Mouse (Mus musculus): ENCODE measurements at regions not wholly inside any gene's neighbourhood (a gene's known extent, or its start where the extent isn't known, plus 50 kb on each side); places are given as distances from the start of the nearest gene placed in this dataset.

DNA sequence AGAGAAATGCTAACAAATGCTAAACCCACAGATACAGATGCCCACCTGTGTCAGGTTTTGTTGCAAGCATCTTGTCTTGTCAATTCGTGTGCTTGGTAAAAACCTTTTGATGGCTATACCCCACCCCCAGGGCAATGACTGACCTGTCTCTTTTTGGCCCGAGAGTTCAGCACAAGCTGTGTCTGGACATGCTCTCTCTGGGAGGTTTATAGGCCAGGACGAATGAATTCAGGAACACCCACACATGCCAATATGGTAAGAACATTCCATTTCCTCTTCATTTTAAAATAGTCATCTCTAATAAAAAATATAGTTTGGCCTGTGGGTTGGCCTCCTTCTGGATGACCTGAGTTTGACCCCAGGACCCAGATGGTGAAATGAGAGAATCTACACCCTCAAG lies 137.8 kb upstream of the Hs6st1 start:
- DNase-seq = no peak

- no peak for DNase-seq
Measured at GRCm38 (mm10) chr1:35931056-35931455, 137.1 kb upstream of the Hs6st1 start.

DNA sequence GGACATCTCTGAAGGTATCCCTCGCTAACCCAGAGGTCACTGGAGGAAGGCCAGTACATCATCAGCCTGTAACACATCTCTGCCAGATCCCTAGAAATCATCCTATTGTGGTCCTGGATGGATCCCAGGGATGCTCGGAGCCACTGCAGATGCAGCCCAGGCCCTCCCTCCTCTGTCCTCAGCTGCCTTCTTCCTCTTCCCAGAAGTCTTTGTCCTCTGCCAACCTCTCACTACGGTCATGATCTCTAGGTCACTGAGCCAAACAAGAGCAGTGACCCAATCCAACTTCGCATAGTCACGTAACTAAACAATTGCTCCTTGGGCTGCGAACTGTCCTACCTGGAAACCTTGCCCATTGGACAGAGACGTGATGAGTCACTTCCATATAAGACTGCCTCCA lies 134.7 kb upstream of the Hs6st1 start:
- DNase-seq = no peak

DNA sequence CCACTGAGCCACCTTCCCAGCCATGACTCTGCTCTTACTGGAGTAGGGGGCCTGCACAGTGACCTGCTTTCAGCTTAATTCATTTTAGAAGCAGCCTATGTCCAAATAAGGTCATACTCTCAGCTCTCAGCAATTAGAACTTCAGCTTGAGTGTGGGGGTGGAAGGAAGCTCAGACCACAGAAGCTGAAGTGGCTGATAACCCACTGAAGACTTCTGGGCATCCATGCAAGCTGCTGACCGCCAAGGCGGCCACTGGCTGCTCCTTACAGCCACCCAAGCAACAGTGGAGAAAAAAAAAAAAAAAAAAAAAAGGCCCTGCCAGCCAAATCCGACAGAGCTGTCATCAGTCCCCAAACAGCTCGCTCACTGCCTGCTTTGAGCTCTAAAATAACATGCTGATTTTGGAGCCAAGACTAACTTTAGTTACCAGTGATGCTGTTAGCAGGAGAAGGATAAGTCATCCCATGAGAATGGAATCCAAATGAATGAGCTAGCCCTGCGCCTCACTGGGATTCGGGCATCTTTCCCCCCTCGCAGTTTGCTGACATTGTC lies 133.0 kb upstream of the Hs6st1 start:
- DNase-seq = no peak

DNA sequence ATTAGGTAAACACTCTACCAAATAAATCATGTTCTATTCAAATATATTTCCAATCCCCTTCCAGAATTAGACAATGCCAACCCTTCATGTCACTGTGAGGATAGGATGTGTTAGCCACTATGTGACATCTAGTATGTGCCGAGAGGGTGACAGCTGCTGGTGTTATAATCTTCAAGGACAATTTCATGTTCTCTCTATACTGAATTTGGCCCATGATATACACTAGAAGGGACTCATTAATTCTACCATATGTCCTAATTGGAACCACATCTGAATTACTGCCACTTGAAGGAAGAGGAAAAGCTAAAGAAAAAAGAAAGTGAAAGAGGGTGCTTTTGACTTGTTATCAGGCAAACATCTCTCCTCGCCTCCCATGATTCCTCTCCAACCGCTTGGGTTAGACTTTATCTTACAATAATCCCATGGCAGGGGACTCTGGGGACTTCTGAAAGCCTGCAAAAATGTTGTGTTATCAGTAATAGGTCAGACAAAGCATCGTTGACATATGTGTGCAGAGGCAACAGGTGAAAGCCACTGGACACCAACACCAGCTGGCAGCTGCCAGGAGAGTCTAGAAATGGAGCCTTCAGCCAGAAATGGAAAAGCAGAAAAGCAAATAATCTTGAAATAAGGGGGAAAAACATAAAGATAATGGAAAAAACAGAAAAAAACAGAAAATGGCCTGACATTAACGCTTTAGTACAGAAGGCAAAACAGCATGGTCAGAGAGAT lies 131.7 kb upstream of the Hs6st1 start:
- no peak for DNase-seq

DNA sequence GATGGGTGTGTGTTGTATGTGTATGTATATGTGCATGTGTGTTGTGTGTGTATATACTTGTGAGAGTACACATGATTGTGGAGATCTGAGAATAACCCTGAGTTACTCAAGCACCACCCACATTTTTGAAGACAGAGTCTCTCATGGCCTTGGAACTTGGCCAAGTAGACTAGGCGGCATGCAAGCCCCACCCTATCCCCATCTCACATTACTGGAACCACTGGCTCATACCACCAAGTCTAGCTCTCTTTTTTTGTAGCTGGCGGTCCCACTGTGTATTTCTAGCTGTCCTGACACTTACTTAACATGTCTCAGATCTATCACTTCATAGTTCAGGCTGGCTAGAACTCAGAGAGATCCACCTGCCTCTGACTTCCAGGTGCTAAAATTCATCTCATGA lies 128.0 kb upstream of the Hs6st1 start:
- peak in 1 of 2 experiments; percentile 5 for DNase-seq

DNA sequence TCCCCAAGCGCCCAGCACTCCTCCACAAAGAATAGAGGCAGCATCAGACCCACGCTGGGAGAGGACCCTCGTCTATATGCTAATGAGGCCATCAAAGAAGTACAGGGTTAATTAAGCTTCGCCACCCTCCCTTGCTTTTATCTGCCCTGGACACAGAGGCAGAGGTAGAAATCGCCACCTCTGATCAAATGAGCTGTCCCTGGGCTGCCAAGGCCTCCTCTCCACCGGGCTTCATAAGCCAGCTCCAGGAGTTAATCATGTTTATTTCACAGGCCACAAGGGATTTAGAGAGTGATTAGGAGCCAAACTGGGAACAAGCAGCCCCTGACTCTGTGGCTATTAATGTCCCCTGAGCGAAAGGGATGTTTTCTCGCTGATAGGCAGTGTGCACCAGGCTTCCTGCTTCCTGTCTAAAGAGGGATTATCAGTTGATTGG lies 126.5 kb upstream of the Hs6st1 start:
- no peak for DNase-seq

GRCm38 (mm10) chr1:35942222-35942621 lies 126.0 kb upstream of the Hs6st1 start:
- DNase-seq = no peak

DNA sequence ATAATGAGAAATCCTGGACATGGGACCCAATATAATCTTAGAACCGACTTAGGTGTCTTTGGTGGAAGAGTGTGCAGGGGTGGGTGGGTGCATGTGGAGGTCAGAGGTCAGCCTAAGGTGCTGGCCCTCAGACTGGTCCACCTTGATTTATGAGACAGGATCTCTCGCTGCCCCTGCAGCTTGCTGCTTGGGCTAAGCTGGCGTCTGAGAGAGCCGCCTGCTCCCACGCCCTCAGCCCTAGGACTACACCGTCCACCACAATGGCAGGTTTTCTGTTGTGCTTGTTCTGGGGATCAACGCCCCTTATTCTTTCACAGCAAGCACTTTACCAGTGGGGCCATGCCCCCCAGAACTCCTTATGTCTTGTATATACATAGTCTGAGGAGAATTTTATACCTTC lies 124.4 kb upstream of the Hs6st1 start:
- DNase-seq = no peak

DNA sequence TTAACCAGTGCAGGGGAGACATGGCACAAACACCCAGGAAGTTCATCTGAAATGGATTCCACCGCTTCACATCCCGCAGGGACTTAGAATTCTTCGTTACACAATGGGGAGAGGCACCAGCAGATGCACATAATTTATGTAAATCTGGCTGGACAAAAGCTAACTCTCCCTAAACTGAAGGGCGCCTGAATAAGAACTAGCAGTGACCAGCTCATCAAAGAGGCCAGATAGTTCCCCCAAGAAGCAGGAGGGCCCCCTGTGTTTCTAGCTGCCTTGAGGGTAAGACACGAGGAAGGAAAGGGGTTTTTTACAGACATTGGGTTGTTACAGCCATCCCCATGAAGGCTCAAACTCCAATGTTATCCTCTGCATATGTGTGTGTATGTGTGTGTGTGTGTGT lies 123.8 kb upstream of the Hs6st1 start:
- DNase-seq = no peak

- DNase-seq = no peak
Measured at GRCm38 (mm10) chr1:35944849-35945248, 123.4 kb upstream of the Hs6st1 start.

DNA sequence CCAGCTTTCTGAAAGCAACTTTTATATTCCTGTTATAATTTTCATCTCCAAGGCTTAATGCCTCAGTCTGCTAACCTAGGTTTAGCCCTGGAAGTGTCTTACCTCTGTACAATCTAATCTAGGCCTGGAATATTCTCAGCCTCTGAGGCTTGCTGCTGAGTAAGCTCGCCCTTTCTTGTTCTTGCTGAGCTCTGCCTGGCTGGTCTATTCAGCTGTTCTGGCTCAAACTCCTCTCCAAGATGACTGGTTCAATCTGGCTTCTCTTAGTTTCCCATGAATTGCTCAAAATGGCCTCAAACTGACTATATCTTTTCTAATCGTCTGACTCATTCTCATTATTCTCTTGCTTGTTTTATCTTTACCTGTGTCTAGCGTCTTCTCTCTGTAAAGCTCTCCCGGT lies 122.6 kb upstream of the Hs6st1 start:
- no peak for DNase-seq

DNA sequence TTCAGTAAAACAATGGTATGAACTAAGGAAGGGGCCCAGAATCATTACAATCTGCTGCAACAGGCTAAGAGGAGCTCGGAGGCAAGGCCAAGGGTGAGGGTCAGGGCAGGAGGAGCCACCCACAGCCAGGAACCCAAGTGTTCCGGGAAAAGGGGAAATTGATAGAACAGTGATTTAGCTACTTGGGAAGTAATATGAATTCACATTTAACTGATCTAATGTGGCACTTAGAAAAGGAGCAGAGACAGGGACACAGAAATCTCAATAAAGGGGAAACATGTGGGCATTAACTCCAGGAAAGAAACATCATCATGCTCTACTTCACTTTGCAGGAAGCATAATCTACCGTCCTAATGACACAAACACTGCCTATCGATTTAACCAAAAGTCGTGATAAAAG lies 120.1 kb upstream of the Hs6st1 start:
- DNase-seq = peak in 1 of 2 experiments; percentile 12

DNA sequence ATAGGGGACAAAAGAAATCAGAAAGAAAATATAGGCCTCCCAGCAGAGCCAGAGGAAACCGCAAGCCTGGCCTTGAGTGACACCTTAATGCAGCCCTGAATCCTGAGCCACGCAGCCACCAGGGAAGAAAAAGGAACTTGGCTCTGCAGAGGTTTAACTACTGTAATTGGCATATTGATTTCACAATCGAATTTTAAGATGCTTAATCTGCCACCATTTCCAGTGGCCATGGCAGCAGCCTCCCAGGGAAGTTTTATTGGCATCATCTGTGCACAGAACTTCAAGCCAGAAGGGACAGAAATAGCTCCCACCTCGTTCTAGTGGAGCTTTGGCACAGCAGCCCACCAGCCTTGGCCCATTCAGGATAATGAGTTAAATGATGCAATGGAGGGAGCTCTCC lies 117.1 kb upstream of the Hs6st1 start:
- no peak for DNase-seq

- no peak for DNase-seq
Measured at GRCm38 (mm10) chr1:35953721-35954120, 114.5 kb upstream of the Hs6st1 start.

GRCm38 (mm10) chr1:35957425-35958372 lies 110.5 kb upstream of the Hs6st1 start:
- no peak for DNase-seq

GRCm38 (mm10) chr1:35959729-35960128 lies 108.5 kb upstream of the Hs6st1 start:
- no peak for DNase-seq

GRCm38 (mm10) chr1:35960844-35961243 lies 107.4 kb upstream of the Hs6st1 start:
- no peak for DNase-seq

GRCm38 (mm10) chr1:35961923-35962322 lies 106.3 kb upstream of the Hs6st1 start:
- no peak for DNase-seq

- no peak for DNase-seq
Measured at GRCm38 (mm10) chr1:35968489-35968888, 99.7 kb upstream of the Hs6st1 start.

GRCm38 (mm10) chr1:35971435-35972189 lies 96.6 kb upstream of the Hs6st1 start:
- DNase-seq = no peak

DNA sequence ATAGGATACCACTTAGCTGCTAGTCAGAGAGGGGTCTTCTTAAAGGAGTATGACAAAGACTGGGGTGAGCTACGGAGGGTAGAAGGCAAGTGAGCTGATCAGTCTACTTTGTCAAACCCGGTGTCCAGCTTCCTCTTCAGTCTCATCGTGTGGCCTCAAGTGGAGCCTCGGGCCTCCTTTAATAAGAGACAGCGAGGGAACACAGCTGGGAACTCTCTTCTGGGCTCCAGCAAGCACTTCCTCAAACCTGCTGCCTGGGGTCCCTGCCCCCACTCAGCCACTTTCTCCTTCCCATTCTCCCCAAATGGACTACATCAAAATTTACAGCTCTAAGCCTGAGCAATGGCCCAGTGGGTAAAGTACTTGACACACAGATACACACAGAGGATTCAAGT lies 96.0 kb upstream of the Hs6st1 start:
- no peak for DNase-seq
